Mouse (Mus musculus) thymus, adult 2 months (tissue): Measurements from ENCODE around the gene Sptbn1. TPM values are rescaled to one million over a fixed set of nuclear protein-coding genes. Genes with fewer than 3 reads are reported as not detected.

Experiments
- DNase-seq: peaks from one replicate; pipeline ENCODE4 v3.0.0; 2021
- H3K27ac ChIP-seq: fragments of 200-500 bp; 2 replicates; pipeline ENCODE4 v1.5.1; 2012; ENCODE audit warnings: low read length, control low read depth; ENCODE audit not compliant: control insufficient read depth, insufficient read depth
- H3K27me3 ChIP-seq: fragments of 200-500 bp; 2 replicates; pipeline ENCODE4 v1.6.1; 2012; ENCODE audit warnings: mild to moderate bottlenecking, low read length, moderate library complexity, mixed read lengths; ENCODE audit not compliant: control insufficient read depth, insufficient read depth
- H3K36me3 ChIP-seq: fragments of 200-500 bp; 2 replicates; pipeline ENCODE4 v1.6.1; 2012; ENCODE audit warnings: mild to moderate bottlenecking, low read length, moderate library complexity; ENCODE audit not compliant: control insufficient read depth, insufficient read depth
- H3K4me1 ChIP-seq: fragments of 200-500 bp; replicated peaks from 2 replicates; pipeline ENCODE4 v1.6.1; 2012; ENCODE audit warnings: low read length; ENCODE audit not compliant: control insufficient read depth, insufficient read depth
- H3K4me3 ChIP-seq: fragments of 200-500 bp; 2 replicates; pipeline ENCODE4 v1.5.1; 2012; ENCODE audit warnings: mild to moderate bottlenecking, low read length, control low read depth, moderate library complexity; ENCODE audit not compliant: control insufficient read depth, insufficient read depth
- CTCF ChIP-seq: fragments of 200-500 bp; IDR thresholded peaks from 2 replicates; pipeline ENCODE4 v1.5.1; 2012; ENCODE audit warnings: mild to moderate bottlenecking, control low read depth, low read length, moderate library complexity, borderline replicate concordance; ENCODE audit not compliant: control insufficient read depth, poor library complexity, insufficient read depth; ENCODE audit errors: extremely low read depth
- POLR2A ChIP-seq: fragments of 200-500 bp; IDR thresholded peaks from 2 replicates; pipeline ENCODE4 v1.6.1; 2012; ENCODE audit warnings: mild to moderate bottlenecking, low read length, control low read depth, moderate library complexity; ENCODE audit not compliant: control insufficient read depth, poor library complexity, insufficient read depth; ENCODE audit errors: extremely low read depth
- WGBS: fragments of 180-500 bp; shearing (Covaris S2); methylation state at CpG from one replicate; pipeline ENCODE4 v1.1.7; 2018; 5-methylcytosine and 5-hydroxymethylcytosine counted together
- polyA plus RNA-seq: library from polyadenylated mRNA; depleted of rRNA; stranded (reverse); fragments of >200 nt; gene quantifications from 2 replicates; pipeline ENCODE4 v1.2.3, GENCODE M21; 2012; rRNA removed

Gene Sptbn1
- polyA plus RNA-seq, 1 experiment = 48.5 TPM

- Histone ChIP-seq H3K4me3 (no peak overlapping the region), H3K4me1 (no peaks in the 10 kb centered on the region), H3K27ac (no peak overlapping the region), H3K36me3 (peaks cover 64% of the 10 kb centered on the region), H3K27me3 (no peaks in the 10 kb centered on the region)
- WGBS = 94% methylated on average over 1 of the region's 1 CpGs
- no peak for TF ChIP-seq POLR2A
- TF ChIP-seq CTCF = no peak
- DNase-seq = no peak
Measured at GRCm38 (mm10) chr11:30101796-30102195, 166.2 kb downstream of the Sptbn1 start.

- 93% methylated on average over 2 of the region's 2 CpGs for WGBS
- DNase-seq = no peak
- TF ChIP-seq CTCF (no peak), POLR2A (no peak)
- no peak overlapping the region for H3K4me3 ChIP-seq
- H3K36me3 ChIP-seq = peaks cover 58% of the 10 kb centered on the region
- H3K27me3 ChIP-seq = no peaks in the 10 kb centered on the region
- H3K4me1 ChIP-seq = no peaks in the 10 kb centered on the region
- H3K27ac ChIP-seq = no peak overlapping the region
Measured at GRCm38 (mm10) chr11:30101162-30101561, 166.8 kb downstream of the Sptbn1 start.

GRCm38 (mm10) chr11:30099916-30100315 is 168.1 kb downstream of the Sptbn1 start:
- DNase-seq = no peak
- no peak overlapping the region for H3K27ac ChIP-seq
- H3K4me3 ChIP-seq = no peak overlapping the region
- no peaks in the 10 kb centered on the region for H3K27me3 ChIP-seq
- no peaks in the 10 kb centered on the region for H3K4me1 ChIP-seq
- TF ChIP-seq POLR2A (no peak), CTCF (no peak)
- WGBS = 40% methylated on average over 6 of the region's 6 CpGs
- H3K36me3 ChIP-seq = peaks cover 56% of the 10 kb centered on the region

- DNase-seq = no peak
- no peak overlapping the region for H3K4me3 ChIP-seq
- H3K4me1 ChIP-seq = no peaks in the 10 kb centered on the region
- TF ChIP-seq POLR2A (no peak), CTCF (no peak)
- no peak overlapping the region for H3K27ac ChIP-seq
- peaks cover 17% of the 10 kb centered on the region for H3K36me3 ChIP-seq
- 93% methylated on average over 6 of the region's 6 CpGs for WGBS
- H3K27me3 ChIP-seq = no peaks in the 10 kb centered on the region
Measured at GRCm38 (mm10) chr11:30095212-30095773, 172.7 kb downstream of the Sptbn1 start.

GRCm38 (mm10) chr11:30091892-30092291 is 176.1 kb downstream of the Sptbn1 start:
- WGBS = 74% methylated on average over 4 of the region's 4 CpGs
- no peaks in the 10 kb centered on the region for H3K36me3 ChIP-seq
- no peak for TF ChIP-seq POLR2A
- TF ChIP-seq CTCF = no peak
- no peak overlapping the region for H3K27ac ChIP-seq
- no peaks in the 10 kb centered on the region for H3K4me1 ChIP-seq
- no peaks in the 10 kb centered on the region for H3K27me3 ChIP-seq
- DNase-seq = peak; percentile 15
- H3K4me3 ChIP-seq = no peak overlapping the region

- H3K36me3 ChIP-seq = no peaks in the 10 kb centered on the region
- TF ChIP-seq CTCF (no peak), POLR2A (no peak)
- H3K4me1 ChIP-seq = no peaks in the 10 kb centered on the region
- H3K27me3 ChIP-seq = no peaks in the 10 kb centered on the region
- no peak overlapping the region for H3K27ac ChIP-seq
- H3K4me3 ChIP-seq = no peak overlapping the region
- DNase-seq = no peak
Measured at GRCm38 (mm10) chr11:30085114-30085513, 182.9 kb downstream of the Sptbn1 start.

- H3K4me3 ChIP-seq = no peak overlapping the region
Measured at GRCm38 (mm10) chr11:30057299-30057698, 210.7 kb downstream of the Sptbn1 start.

More at GRCm38 (mm10) chr11:30057299-30057698, 210.7 kb downstream of the Sptbn1 start:
- no peak for TF ChIP-seq POLR2A
- TF ChIP-seq CTCF = no peak
- Histone ChIP-seq H3K4me1 (no peaks in the 10 kb centered on the region), H3K27ac (no peak overlapping the region), H3K27me3 (no peaks in the 10 kb centered on the region), H3K36me3 (no peaks in the 10 kb centered on the region)
- DNase-seq = no peak
- 30% methylated on average over 8 of the region's 8 CpGs for WGBS

Other genes starting within 250 kb of the Sptbn1 start
- 1.1 and 1.7 TPM in 2 replicates for gene Eml6, start 242.1 kb downstream of the Sptbn1 start, polyA plus RNA-seq
- not detected in 2 replicates for gene 4930505A04Rik, start 203.7 kb upstream of the Sptbn1 start, polyA plus RNA-seq